Mouse (Mus musculus) ES-Bruce4 (cell line): Measurements from ENCODE around the gene Slc2a8.

Experiments used
- CTCF ChIP-seq: IDR thresholded peaks from one replicate; pipeline ENCODE4 v1.8.1; 2011; ENCODE audit warnings: low read depth, low read length
- EP300 ChIP-seq: IDR thresholded peaks from 2 replicates; pipeline ENCODE4 v1.6.1; 2011; ENCODE audit warnings: low read depth, low read length; ENCODE audit not compliant: insufficient read depth
- POLR2A ChIP-seq: IDR thresholded peaks from one replicate; pipeline ENCODE4 v1.8.1; 2011; ENCODE audit warnings: low read length; ENCODE audit not compliant: insufficient read depth

GRCm38 (mm10) chr2:33017191-33017590 lies 35.3 kb upstream of the Slc2a8 start:
- TF ChIP-seq CTCF (no peak), POLR2A (no peak), EP300 (no peak)
